Mouse (Mus musculus): ENCODE data around the gene Olfr1294.

DNA sequence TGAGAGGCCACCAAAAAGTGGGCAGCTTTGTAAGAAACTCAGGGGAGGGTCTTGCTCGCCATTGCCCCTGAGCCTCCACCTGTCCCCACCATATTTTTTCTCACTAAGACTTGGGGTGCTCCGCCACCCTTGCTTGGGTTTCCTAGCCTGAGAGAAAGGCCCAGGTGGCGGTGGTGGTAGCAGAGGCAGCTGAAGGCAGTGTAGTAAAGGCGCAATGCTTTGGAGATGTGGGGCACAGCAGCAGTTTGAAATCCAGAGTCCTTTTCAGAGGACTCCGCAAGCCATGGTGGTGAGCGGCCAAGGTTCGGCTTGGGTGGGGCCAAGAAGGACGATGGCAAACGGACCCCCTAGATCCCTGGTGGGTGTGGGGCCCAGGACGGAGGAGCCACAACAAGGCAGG is 22.6 kb downstream of the Olfr1294 start:
- TF ChIP-seq CTCF (conservative IDR thresholded peaks at IDR 0.05; ENCODE audit: low read length) (no peak), POU5F1 (IDR thresholded peaks at IDR 0.05; ENCODE audit: borderline replicate concordance, low read length) (no peak), NANOG (IDR thresholded peaks at IDR 0.05; ENCODE audit: borderline replicate concordance, low read length) (no peak)

Data from E14TG2a.4 (cell line).